Mouse (Mus musculus): ENCODE results near the gene Helq. TPM values are rescaled to one million over a fixed set of nuclear protein-coding genes. Genes with fewer than 3 reads are reported as not detected.

Helq gene
- polyA plus RNA-seq, 1 experiment = 51.6 TPM

DNA sequence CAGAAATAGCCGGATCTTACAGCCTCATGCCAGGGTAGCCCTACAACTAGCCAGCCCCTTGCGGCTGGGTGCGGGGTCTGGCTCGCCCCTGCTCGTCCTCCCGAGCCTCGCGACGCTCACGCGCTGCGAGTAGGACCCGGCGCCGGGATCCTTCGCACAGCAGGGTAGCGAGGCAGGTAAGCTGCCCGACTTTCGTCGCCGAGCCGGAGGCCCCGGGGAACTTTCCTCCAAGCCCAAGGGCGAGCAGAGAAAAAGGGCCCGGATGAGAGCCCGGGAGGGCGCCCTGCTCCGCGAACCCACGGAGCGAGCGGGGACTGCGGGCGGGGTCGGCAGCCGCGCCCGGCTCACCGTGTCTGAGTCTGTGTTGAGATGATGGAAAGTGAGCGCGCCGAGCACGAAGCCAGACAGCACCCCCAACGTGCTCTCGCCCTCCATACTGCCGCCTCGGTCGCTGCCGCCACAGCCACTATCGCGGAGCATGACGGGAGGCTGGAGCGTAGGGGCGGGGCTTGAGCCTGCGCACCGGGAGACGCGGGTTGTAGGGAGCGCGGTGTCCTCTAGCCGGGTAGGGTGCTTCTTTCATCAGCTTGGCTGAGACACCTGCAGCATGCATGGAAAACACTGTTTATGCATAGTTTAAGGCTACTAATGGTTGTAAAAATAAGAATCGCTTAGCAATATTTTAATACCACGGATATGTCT lies 22.2 kb upstream of the Helq start, which contains the start of gene Abraxas1:
Abraxas1 (minus strand) TSS at position 483 of the 702 bp plus-strand sequence.
- Histone ChIP-seq H3K27me3 (ENCODE audit: control insufficient read depth, insufficient read depth, low read length) (no peaks in the 10 kb centered on the region), H3K4me1 (ENCODE audit: control insufficient read depth, insufficient read depth, low read length) (no peaks in the 10 kb centered on the region; the same call in 1 of the 2 replicates), H3K4me3 (replicated peaks; ENCODE audit: insufficient read depth, low read depth, low read length) (peak within 1 kb of the TSS; percentile 49), H3K27ac (ENCODE audit: insufficient read depth, low read length) (no peak within 1 kb of the TSS)
- under 1% methylated on average over 63 of the region's 63 CpGs for WGBS
- no peak for TF ChIP-seq CTCF (IDR thresholded peaks at IDR 0.05; ENCODE audit: borderline replicate concordance, insufficient read depth, low read depth, low read length)
- peak; percentile 89 for TF ChIP-seq POLR2A (IDR thresholded peaks at IDR 0.05; ENCODE audit: borderline replicate concordance, insufficient read depth, low read length)
- peak; percentile 88 to 91 for DNase-seq

DNA sequence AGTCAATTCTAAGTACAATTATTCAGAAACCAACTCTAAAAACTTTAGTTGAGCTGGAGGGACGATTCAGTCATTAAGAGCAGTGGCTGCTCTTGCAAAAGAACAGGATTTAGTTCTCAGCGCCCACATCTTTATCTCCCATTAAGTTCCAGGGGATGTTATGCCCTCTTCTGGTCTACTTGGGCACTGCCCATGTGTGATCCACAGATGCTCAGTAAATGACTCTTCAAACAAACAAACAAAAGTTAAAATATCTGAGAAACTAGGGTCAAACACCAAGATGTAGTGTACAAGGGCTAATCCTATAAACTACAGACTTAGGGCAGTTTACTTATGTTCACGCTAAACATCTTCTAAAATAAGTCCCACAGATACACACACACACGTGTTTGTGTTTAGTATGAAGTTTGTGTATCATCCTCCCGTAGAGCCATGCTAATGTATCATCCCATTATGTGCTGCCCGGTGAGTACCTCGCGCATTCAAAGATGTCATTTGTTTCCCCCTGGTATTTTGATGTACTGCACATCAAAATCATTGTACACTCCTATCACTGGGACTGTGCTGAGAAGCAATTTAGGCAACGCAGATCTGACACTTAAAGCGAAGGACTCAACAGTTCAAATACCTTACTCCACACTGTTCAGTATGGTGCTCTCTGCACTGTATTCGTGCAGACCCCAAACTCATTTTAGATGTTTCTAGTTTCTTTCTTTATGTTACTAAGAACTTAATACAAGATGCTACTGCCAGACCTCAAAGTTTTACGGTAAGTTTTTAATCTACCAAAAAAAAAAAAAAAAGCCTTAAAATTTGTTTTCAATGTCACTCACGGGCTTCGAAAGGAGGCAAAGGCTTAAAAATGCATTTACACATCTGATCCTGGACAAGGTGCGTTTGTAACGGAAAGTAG lies 21.4 kb upstream of the Helq start:
- Histone ChIP-seq H3K27ac (ENCODE audit: insufficient read depth, low read length) (no peak overlapping the region), H3K4me3 (replicated peaks; ENCODE audit: insufficient read depth, low read depth, low read length) (peak overlapping the region; percentile 49), H3K4me1 (ENCODE audit: control insufficient read depth, insufficient read depth, low read length) (no peaks in the 10 kb centered on the region; the same call in 1 of the 2 replicates), H3K27me3 (ENCODE audit: control insufficient read depth, insufficient read depth, low read length) (no peaks in the 10 kb centered on the region)
- WGBS = 20% methylated on average over 16 of the region's 16 CpGs
- no peak for DNase-seq
- TF ChIP-seq CTCF (IDR thresholded peaks at IDR 0.05; ENCODE audit: borderline replicate concordance, insufficient read depth, low read depth, low read length) (no peak), POLR2A (IDR thresholded peaks at IDR 0.05; ENCODE audit: borderline replicate concordance, insufficient read depth, low read length) (no peak)

DNA sequence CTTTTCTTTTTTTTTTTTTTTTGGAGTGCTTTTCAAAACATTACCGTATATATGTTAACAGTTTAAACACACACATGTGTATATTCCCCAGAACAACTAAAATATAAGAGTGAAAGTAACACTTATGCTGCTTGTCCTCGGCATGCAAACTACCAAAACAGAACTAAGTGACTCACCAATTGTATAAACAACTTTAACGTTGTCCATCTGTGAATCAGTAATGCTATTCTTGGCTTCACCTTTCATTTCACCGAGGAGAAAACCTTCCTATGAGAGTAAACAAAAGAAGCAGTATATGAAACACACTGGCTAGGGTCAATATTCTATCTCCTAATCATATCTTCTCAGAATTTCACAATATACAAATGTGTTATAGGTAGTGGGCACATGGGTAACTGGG lies 19.9 kb upstream of the Helq start:
- WGBS = 89% methylated on average over 4 of the region's 4 CpGs
- Histone ChIP-seq H3K27ac (ENCODE audit: insufficient read depth, low read length) (no peak overlapping the region), H3K27me3 (ENCODE audit: control insufficient read depth, insufficient read depth, low read length) (no peaks in the 10 kb centered on the region), H3K4me1 (ENCODE audit: control insufficient read depth, insufficient read depth, low read length) (no peaks in the 10 kb centered on the region; the same call in 1 of the 2 replicates), H3K4me3 (replicated peaks; ENCODE audit: insufficient read depth, low read depth, low read length) (no peak overlapping the region)
- TF ChIP-seq POLR2A (IDR thresholded peaks at IDR 0.05; ENCODE audit: borderline replicate concordance, insufficient read depth, low read length) (no peak), CTCF (IDR thresholded peaks at IDR 0.05; ENCODE audit: borderline replicate concordance, insufficient read depth, low read depth, low read length) (no peak)
- no peak for DNase-seq

DNA sequence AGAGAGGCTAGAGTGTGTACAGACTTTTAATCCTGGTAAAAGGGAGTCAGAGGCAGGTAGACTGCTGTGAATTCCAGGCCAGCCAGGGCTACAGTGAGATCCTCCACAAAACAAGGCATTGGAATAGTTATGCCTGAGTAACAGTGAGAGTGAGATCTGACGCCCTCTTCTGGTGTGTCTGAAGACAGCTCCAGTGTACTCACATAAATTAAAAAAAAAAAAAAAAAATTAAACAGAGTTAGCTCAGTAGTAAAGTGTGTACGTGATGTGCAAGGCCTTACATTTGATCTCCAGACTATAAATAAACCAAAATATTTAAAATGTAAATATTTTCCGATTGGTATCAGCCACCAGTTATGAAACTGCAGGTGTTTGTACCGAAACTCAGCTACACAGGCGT lies 4.3 kb downstream of the Helq start:
- no peak for DNase-seq
- no peak for TF ChIP-seq CTCF (IDR thresholded peaks at IDR 0.05; ENCODE audit: borderline replicate concordance, insufficient read depth, low read depth, low read length)
- no peak for TF ChIP-seq POLR2A (IDR thresholded peaks at IDR 0.05; ENCODE audit: borderline replicate concordance, insufficient read depth, low read length)
- 79% methylated on average over 5 of the region's 5 CpGs for WGBS
- Histone ChIP-seq H3K27ac (ENCODE audit: insufficient read depth, low read length) (no peak overlapping the region), H3K4me3 (replicated peaks; ENCODE audit: insufficient read depth, low read depth, low read length) (no peak overlapping the region), H3K27me3 (ENCODE audit: control insufficient read depth, insufficient read depth, low read length) (no peaks in the 10 kb centered on the region), H3K4me1 (ENCODE audit: control insufficient read depth, insufficient read depth, low read length) (peaks cover 3% of the 10 kb centered on the region)

DNA sequence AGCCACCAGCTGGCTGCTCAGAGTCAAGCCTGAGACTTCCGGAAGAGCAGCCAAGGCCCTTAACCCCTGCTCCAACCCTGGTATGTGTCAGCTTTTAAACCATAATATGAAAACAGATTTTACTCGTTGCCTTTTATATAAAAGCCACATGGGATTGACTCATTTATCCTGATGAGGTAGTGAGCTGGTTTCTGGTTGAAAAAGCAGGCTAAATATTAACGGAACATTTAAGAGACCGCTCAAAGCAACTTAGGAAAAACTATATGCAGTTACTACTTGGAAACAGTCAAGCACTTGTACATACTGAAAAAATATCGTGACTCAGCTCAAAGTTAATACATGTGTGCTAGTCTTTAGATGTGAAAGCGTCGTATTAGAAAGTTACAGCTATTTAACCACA lies 6.1 kb downstream of the Helq start:
- WGBS = 67% methylated on average over 7 of the region's 7 CpGs
- DNase-seq = no peak
- TF ChIP-seq POLR2A (IDR thresholded peaks at IDR 0.05; ENCODE audit: borderline replicate concordance, insufficient read depth, low read length) (no peak), CTCF (IDR thresholded peaks at IDR 0.05; ENCODE audit: borderline replicate concordance, insufficient read depth, low read depth, low read length) (no peak)

DNA sequence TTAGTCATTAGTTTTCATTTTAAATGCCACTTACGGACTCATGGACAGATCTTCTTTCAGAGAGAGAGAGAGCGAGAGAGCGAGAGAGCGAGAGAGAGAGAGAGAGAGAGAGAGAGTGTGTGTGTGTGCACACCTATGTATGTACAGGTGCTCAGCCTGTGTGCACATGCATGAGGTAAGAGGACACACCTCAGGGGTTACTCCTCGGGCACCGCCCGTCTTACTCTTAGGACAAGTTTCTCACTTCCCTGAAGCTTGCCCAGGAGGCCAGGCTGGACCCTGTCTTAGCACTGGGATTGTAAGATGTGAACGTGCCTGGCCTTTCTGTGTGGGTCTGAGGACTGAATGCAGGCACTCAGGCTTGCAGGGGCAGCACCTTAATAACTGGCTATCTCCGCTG lies 10.9 kb downstream of the Helq start:
- no peak for DNase-seq
- WGBS = 92% methylated on average over 9 of the region's 9 CpGs
- no peak overlapping the region for H3K4me3 ChIP-seq (replicated peaks; ENCODE audit: insufficient read depth, low read depth, low read length)
- TF ChIP-seq POLR2A (IDR thresholded peaks at IDR 0.05; ENCODE audit: borderline replicate concordance, insufficient read depth, low read length) (no peak), CTCF (IDR thresholded peaks at IDR 0.05; ENCODE audit: borderline replicate concordance, insufficient read depth, low read depth, low read length) (no peak)
- no peaks in the 10 kb centered on the region for H3K27me3 ChIP-seq (ENCODE audit: control insufficient read depth, insufficient read depth, low read length)
- H3K4me1 ChIP-seq (ENCODE audit: control insufficient read depth, insufficient read depth, low read length) = no peaks in the 10 kb centered on the region
- no peak overlapping the region for H3K27ac ChIP-seq (ENCODE audit: insufficient read depth, low read length)

More for the DNA sequence above, 6.1 kb downstream of the Helq start:
- Histone ChIP-seq H3K27me3 (ENCODE audit: control insufficient read depth, insufficient read depth, low read length) (no peaks in the 10 kb centered on the region), H3K4me3 (replicated peaks; ENCODE audit: insufficient read depth, low read depth, low read length) (no peak overlapping the region), H3K27ac (ENCODE audit: insufficient read depth, low read length) (no peak overlapping the region), H3K4me1 (ENCODE audit: control insufficient read depth, insufficient read depth, low read length) (peaks cover 3% of the 10 kb centered on the region)

DNA sequence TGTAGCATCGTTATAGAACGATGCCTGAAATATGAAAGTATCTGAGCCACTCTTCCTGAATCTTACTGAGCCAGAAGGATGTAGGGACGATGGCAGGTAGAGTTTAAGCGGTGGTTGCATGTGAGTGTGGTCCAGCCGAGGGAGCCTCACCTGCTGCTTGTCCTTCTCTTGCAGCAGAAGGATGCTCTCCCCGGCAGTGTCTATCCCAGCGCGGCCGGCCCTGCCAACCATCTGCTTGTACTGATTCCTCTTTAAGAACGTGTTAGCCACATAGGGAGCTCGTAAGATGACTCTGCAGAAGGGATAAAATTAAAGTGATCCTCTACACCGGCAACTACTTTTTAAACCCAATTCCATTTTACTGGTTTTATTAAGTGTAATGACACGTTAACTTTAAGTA lies 19.4 kb downstream of the Helq start:
- DNase-seq = no peak
- Histone ChIP-seq H3K27me3 (ENCODE audit: control insufficient read depth, insufficient read depth, low read length) (no peaks in the 10 kb centered on the region), H3K4me1 (ENCODE audit: control insufficient read depth, insufficient read depth, low read length) (no peaks in the 10 kb centered on the region), H3K27ac (ENCODE audit: insufficient read depth, low read length) (no peak overlapping the region), H3K4me3 (replicated peaks; ENCODE audit: insufficient read depth, low read depth, low read length) (no peak overlapping the region)
- WGBS = 90% methylated on average over 13 of the region's 13 CpGs
- no peak for TF ChIP-seq POLR2A (IDR thresholded peaks at IDR 0.05; ENCODE audit: borderline replicate concordance, insufficient read depth, low read length)
- TF ChIP-seq CTCF (IDR thresholded peaks at IDR 0.05; ENCODE audit: borderline replicate concordance, insufficient read depth, low read depth, low read length) = no peak
